Mouse (Mus musculus) liver, adult 2 months (tissue): ENCODE measurements around the gene Cnpy3. TPM values are rescaled to one million over a fixed set of nuclear protein-coding genes. Genes with fewer than 3 reads are reported as not detected.

Source experiments
- DNase-seq: peaks from one replicate; pipeline ENCODE4 v3.0.0-alpha.2; 2011; ENCODE audit warnings: low read depth, low spot score; ENCODE audit errors: extremely low read depth
- H3K27ac ChIP-seq: fragments of 200-500 bp; replicated peaks from 2 replicates; pipeline ENCODE4 v1.5.1; 2012; ENCODE audit warnings: low read depth, mild to moderate bottlenecking, control low read depth, inconsistent platforms, low read length; ENCODE audit not compliant: insufficient read depth
- H3K27me3 ChIP-seq: fragments of 200-500 bp; 2 replicates; pipeline ENCODE4 v1.6.1; 2012; ENCODE audit warnings: mild to moderate bottlenecking, moderate library complexity, low read length, inconsistent platforms; ENCODE audit not compliant: control insufficient read depth, insufficient read depth
- H3K36me3 ChIP-seq: fragments of 200-500 bp; 2 replicates; pipeline ENCODE4 v1.6.1; 2012; ENCODE audit warnings: low read length, inconsistent platforms; ENCODE audit not compliant: control insufficient read depth, insufficient read depth
- H3K4me1 ChIP-seq: fragments of 200-500 bp; 2 replicates; pipeline ENCODE4 v1.6.1; 2011; ENCODE audit warnings: low read length; ENCODE audit not compliant: control insufficient read depth, insufficient read depth
- H3K4me3 ChIP-seq: fragments of 200-500 bp; 2 replicates; pipeline ENCODE4 v1.5.1; 2011; ENCODE audit warnings: low read depth, mild to moderate bottlenecking, control low read depth, low read length, moderate library complexity; ENCODE audit not compliant: insufficient read depth
- H3K79me2 ChIP-seq: fragments of 200-500 bp; 2 replicates; pipeline ENCODE4 v1.6.1; 2012; ENCODE audit warnings: inconsistent platforms, mild to moderate bottlenecking, low read length, moderate library complexity; ENCODE audit not compliant: control insufficient read depth, insufficient read depth
- H3K9ac ChIP-seq: fragments of 200-500 bp; 2 replicates; pipeline ENCODE4 v1.6.1; 2012; ENCODE audit warnings: low read depth, mild to moderate bottlenecking, control low read depth, inconsistent platforms, low read length
- CTCF ChIP-seq: fragments of 200-500 bp; IDR thresholded peaks from 2 replicates; pipeline ENCODE4 v1.5.1; 2011; ENCODE audit warnings: low read depth, low read length, control low read depth
- POLR2A ChIP-seq: fragments of 200-500 bp; IDR thresholded peaks from 2 replicates; pipeline ENCODE4 v1.6.1; 2011; ENCODE audit warnings: low read length, control low read depth; ENCODE audit not compliant: insufficient read depth; ENCODE audit errors: extremely low read depth
- WGBS: fragments of 180-500 bp; shearing (Covaris S2); methylation state at CpG from one replicate; pipeline ENCODE4 v1.1.7; 2018; 5-methylcytosine and 5-hydroxymethylcytosine counted together
- polyA plus RNA-seq: library from polyadenylated mRNA; depleted of rRNA; stranded (reverse); fragments of >200 nt; gene quantifications from 2 replicates; pipeline ENCODE4 v1.2.3, GENCODE M21; 2012
- total RNA-seq: library from RNA; depleted of rRNA; stranded (reverse); fragments of >200 nt; gene quantifications from 2 replicates; pipeline ENCODE4 v1.2.3, GENCODE M21; 2014

The Cnpy3 gene
- total and polyA plus RNA-seq, 2 experiments = 28.6 to 40.7 TPM

GRCm38 (mm10) chr17:46703971-46704886 is 47.8 kb downstream of the Cnpy3 start:
- Histone ChIP-seq H3K9ac (peak overlapping the region; percentile 88), H3K79me2 (peaks cover 19% of the 10 kb centered on the region; the same call in 1 of the 2 replicates), H3K4me3 (peak overlapping the region; percentile 86), H3K27me3 (no peaks in the 10 kb centered on the region), H3K36me3 (no peaks in the 10 kb centered on the region), H3K27ac (peak overlapping the region; percentile 52), H3K4me1 (peaks cover 6% of the 10 kb centered on the region)
- DNase-seq = no peak
- WGBS = 6% methylated on average over 40 of the region's 41 CpGs
- TF ChIP-seq POLR2A (no peak), CTCF (no peak)

GRCm38 (mm10) chr17:46702506-46702905 is 49.5 kb downstream of the Cnpy3 start:
- Histone ChIP-seq H3K4me3 (no peak overlapping the region), H3K9ac (no peak overlapping the region), H3K27me3 (no peaks in the 10 kb centered on the region), H3K36me3 (no peaks in the 10 kb centered on the region), H3K79me2 (peaks cover 23% of the 10 kb centered on the region; the same call in 1 of the 2 replicates), H3K4me1 (peaks cover 6% of the 10 kb centered on the region), H3K27ac (no peak overlapping the region)
- WGBS = 91% methylated on average over 5 of the region's 5 CpGs
- no peak for DNase-seq
- TF ChIP-seq POLR2A (no peak), CTCF (no peak)

- no peak overlapping the region for H3K9ac ChIP-seq
These were observed 49.9 kb downstream of the Cnpy3 start for GRCm38 (mm10) chr17:46702100-46702499.

DNA sequence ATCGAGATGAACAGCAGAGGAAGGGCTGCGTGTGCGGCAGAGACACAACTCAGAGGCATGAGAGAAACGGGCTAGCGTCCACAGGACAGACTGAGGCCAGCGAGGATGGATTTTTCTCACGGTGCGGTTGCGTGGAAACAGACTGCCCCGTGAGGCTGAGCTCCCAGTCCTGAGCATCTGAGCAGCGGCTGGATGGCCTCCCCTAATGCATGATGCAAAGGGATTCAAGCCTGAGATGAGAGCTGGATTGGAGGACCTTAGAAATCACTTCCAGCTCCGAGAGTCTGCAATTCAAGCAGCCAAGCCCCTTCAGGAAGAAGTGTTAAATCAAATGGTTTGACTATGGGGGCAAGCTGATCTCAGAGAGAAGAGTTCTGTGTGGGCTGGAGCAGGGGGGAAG is 50.5 kb downstream of the Cnpy3 start:
- Histone ChIP-seq H3K79me2 (peaks cover 23% of the 10 kb centered on the region; the same call in 1 of the 2 replicates), H3K4me3 (no peak overlapping the region), H3K4me1 (peaks cover 6% of the 10 kb centered on the region), H3K9ac (no peak overlapping the region), H3K27me3 (no peaks in the 10 kb centered on the region), H3K36me3 (no peaks in the 10 kb centered on the region), H3K27ac (no peak overlapping the region)
- WGBS = 81% methylated on average over 12 of the region's 12 CpGs
- TF ChIP-seq CTCF = no peak
- TF ChIP-seq POLR2A = no peak
- DNase-seq = no peak

More at GRCm38 (mm10) chr17:46702100-46702499, 49.9 kb downstream of the Cnpy3 start:
- WGBS = 94% methylated on average over 12 of the region's 12 CpGs
- Histone ChIP-seq H3K27me3 (no peaks in the 10 kb centered on the region), H3K4me1 (peaks cover 6% of the 10 kb centered on the region), H3K36me3 (no peaks in the 10 kb centered on the region), H3K79me2 (peaks cover 23% of the 10 kb centered on the region; the same call in 1 of the 2 replicates), H3K4me3 (no peak overlapping the region), H3K27ac (no peak overlapping the region)
- TF ChIP-seq CTCF (no peak), POLR2A (no peak)
- DNase-seq = no peak

DNA sequence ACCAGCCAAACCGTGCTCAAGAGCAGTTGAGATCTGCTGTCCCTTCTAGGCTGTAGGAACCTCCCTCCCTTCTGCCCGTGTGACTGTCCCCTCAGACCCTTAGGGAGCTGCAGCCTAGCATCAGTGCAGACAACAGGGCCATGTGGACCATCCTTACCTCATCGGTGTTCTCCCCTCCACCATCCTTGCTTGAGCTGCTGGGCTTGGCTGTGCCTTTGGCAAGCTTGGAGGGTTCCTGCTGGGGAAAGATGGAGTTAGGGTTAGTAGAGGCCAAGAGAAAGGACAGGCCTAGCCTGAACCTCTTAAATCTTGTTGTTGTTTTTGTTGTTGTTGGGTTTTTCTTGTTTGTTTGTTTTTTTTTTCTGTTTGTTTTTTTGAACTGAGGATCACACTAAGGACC is 52.1 kb downstream of the Cnpy3 start:
- 92% methylated on average over 3 of the region's 3 CpGs for WGBS
- Histone ChIP-seq H3K4me1 (peaks cover 6% of the 10 kb centered on the region), H3K9ac (no peak overlapping the region)

More for the DNA sequence above, 52.1 kb downstream of the Cnpy3 start:
- TF ChIP-seq CTCF (no peak), POLR2A (no peak)
- no peak overlapping the region for H3K27ac ChIP-seq
- H3K27me3 ChIP-seq = no peaks in the 10 kb centered on the region
- H3K4me3 ChIP-seq = no peak overlapping the region
- no peak for DNase-seq
- peaks cover 23% of the 10 kb centered on the region; the same call in 1 of the 2 replicates for H3K79me2 ChIP-seq
- H3K36me3 ChIP-seq = no peaks in the 10 kb centered on the region
